Mouse (Mus musculus): Measurements from ENCODE around the gene Il17rd. TPM values are rescaled to one million over a fixed set of nuclear protein-coding genes. Genes with fewer than 3 reads are reported as not detected.

Il17rd gene
- 2.3 and 2.4 TPM in 2 replicates for polyA plus RNA-seq (2012; rRNA removed)

GRCm38 (mm10) chr14:27038783-27039182 lies at the start of gene Il17rd:
Gene Il17rd (plus strand): TSS chr14:27038941.

GRCm38 (mm10) chr14:26994211-26994741 lies 44.5 kb upstream of the Il17rd start, which contains the start of gene Hesx1:
Gene Hesx1 (plus strand): TSS chr14:26994416.

GRCm38 (mm10) chr14:27114362-27115274 lies 75.9 kb downstream of the Il17rd start, which contains the start of gene Arhgef3:
Gene Arhgef3 (plus strand): TSS chr14:27114899.

Other genes starting within 250 kb of the Il17rd start
- not detected in 2 replicates for gene Asb14, start 144.4 kb upstream of the Il17rd start, polyA plus RNA-seq (2012; rRNA removed)
- gene Appl1, start 67.7 kb upstream of the Il17rd start, polyA plus RNA-seq (2012; rRNA removed): 2.0 and 3.0 TPM in 2 replicates
- not detected in 2 replicates for gene Hesx1, start 44.5 kb upstream of the Il17rd start, polyA plus RNA-seq (2012; rRNA removed)
- gene Arhgef3, start 76.0 kb downstream of the Il17rd start, polyA plus RNA-seq (2012; rRNA removed): 9.0 and 9.9 TPM in 2 replicates